7 mouse cellular contexts compared by ENCODE assay signal in the genomic region with DNA sequence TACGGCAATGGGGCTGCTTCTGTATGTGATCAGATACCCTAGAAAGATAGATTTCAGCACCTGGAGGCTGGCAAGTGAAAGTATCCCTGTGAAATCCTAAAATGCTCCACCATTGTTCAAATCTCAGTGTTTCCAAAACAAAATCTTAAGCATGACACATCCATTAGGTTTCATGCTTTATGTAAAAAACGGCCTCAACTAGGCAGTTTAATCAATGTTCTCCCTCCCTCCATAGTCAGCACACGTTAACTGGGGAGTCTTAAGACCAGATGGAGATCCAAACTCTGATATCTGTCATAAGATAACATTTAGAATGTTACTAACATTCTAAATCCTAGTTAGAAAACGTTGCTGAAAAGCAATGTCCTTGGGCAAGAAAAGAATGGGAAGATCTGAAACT. TPM values are rescaled to one million over a fixed set of nuclear protein-coding genes. Genes with fewer than 3 reads are reported as not detected.
DNase-seq lines count a peak whose midpoint lies in the region; ATAC-seq and TF ChIP-seq lines count a peak whose summit lies in the region.

No protein-coding gene starts in this region.

- no peak for TF ChIP-seq CTCF in embryonic fibroblast, embryonic 13.5 days (IDR thresholded peaks at IDR 0.05; ENCODE audit: borderline replicate concordance, insufficient read depth, low read length)

- peaks cover 21% of the 10 kb centered on the region for H3K4me1 ChIP-seq in lung, embryonic 16.5 days (replicated peaks; ENCODE audit: control insufficient read depth, insufficient read depth, low read length)
- H3K4me1 ChIP-seq in embryonic fibroblast, embryonic 13.5 days (ENCODE audit: control insufficient read depth, insufficient read depth, low read length) = no peaks in the 10 kb centered on the region
- H3K4me1 ChIP-seq in limb, embryonic 12.5 days (replicated peaks) = peaks cover 17% of the 10 kb centered on the region
- H3K4me1 ChIP-seq in stomach, embryonic 15.5 days = peaks cover 11% of the 10 kb centered on the region

- H3K9me3 ChIP-seq in lung, embryonic 16.5 days (ENCODE audit: control insufficient read depth, low read length) = no peaks in the 10 kb centered on the region
- H3K9me3 ChIP-seq in limb, embryonic 12.5 days = peaks cover 9% of the 10 kb centered on the region; the same call in 1 of the 2 replicates
- H3K9me3 ChIP-seq in stomach, embryonic 15.5 days = no peaks in the 10 kb centered on the region

- peak overlapping the region; percentile 90 for H3K4me2 ChIP-seq in lung, embryonic 16.5 days (ENCODE audit: low read depth, low read length)
- H3K4me2 ChIP-seq in limb, embryonic 12.5 days = peak overlapping the region; percentile 73
- peak overlapping the region; percentile 80 for H3K4me2 ChIP-seq in stomach, embryonic 15.5 days

- ATAC-seq in lung, embryonic 16.5 days (ENCODE audit: low read depth) = no peak
- ATAC-seq in limb, embryonic 12.5 days (ENCODE audit: insufficient number of reproducible peaks, insufficient read depth, low FRiP score, low TSS enrichment, low read depth) = no peak
- ATAC-seq in stomach, embryonic 15.5 days (ENCODE audit: insufficient read depth, low FRiP score, low read depth) = no peak

- TF ChIP-seq POLR2A in embryonic fibroblast, embryonic 13.5 days (IDR thresholded peaks at IDR 0.05; ENCODE audit: low read depth, low read length) = no peak

- H3K9ac ChIP-seq in lung, embryonic 16.5 days (ENCODE audit: low read length) = peak overlapping the region; percentile 98
- H3K9ac ChIP-seq in limb, embryonic 12.5 days (replicated peaks) = peak overlapping the region; percentile 99
- peak overlapping the region; percentile 98; the same call in 1 of the 2 replicates for H3K9ac ChIP-seq in stomach, embryonic 15.5 days

- DNase-seq in lung, postnatal 36 days = no peak
- no peak for DNase-seq in urinary bladder, adult 18-20 months (ENCODE audit: low spot score in 2 of 2)
- DNase-seq in right cerebral cortex, adult 18-20 months = no peak

- H3K27me3 ChIP-seq in lung, embryonic 16.5 days (ENCODE audit: control insufficient read depth, insufficient read depth, low read depth, low read length) = no peaks in the 10 kb centered on the region
- no peaks in the 10 kb centered on the region for H3K27me3 ChIP-seq in limb, embryonic 12.5 days
- no peaks in the 10 kb centered on the region for H3K27me3 ChIP-seq in stomach, embryonic 15.5 days (replicated peaks)

- WGBS in lung, embryonic 16.5 days = 10% methylated on average over 4 of the region's 4 CpGs
- 17% methylated on average over 4 of the region's 4 CpGs for WGBS in limb, embryonic 12.5 days
- 8% methylated on average over 4 of the region's 4 CpGs for WGBS in stomach, embryonic 15.5 days

- peak overlapping the region; percentile 98 for H3K27ac ChIP-seq in lung, embryonic 16.5 days (ENCODE audit: low read length)
- H3K27ac ChIP-seq in embryonic fibroblast, embryonic 13.5 days (ENCODE audit: insufficient read depth, low read length) = no peak overlapping the region
- H3K27ac ChIP-seq in limb, embryonic 12.5 days = peak overlapping the region; percentile 98
- H3K27ac ChIP-seq in stomach, embryonic 15.5 days = peak overlapping the region; percentile 98

- peak overlapping the region; percentile 91 for H3K4me3 ChIP-seq in lung, embryonic 16.5 days (ENCODE audit: low read length)
- H3K4me3 ChIP-seq in embryonic fibroblast, embryonic 13.5 days (ENCODE audit: insufficient read depth, low read length) = peak overlapping the region; percentile 63
- peak overlapping the region; percentile 95 for H3K4me3 ChIP-seq in limb, embryonic 12.5 days (replicated peaks)
- peak overlapping the region; percentile 96 for H3K4me3 ChIP-seq in stomach, embryonic 15.5 days (replicated peaks)

- H3K36me3 ChIP-seq in lung, embryonic 16.5 days (ENCODE audit: control insufficient read depth, insufficient read depth, low read length) = peaks cover 1% of the 10 kb centered on the region; the same call in 1 of the 2 replicates
- peaks cover 22% of the 10 kb centered on the region for H3K36me3 ChIP-seq in limb, embryonic 12.5 days
- peaks cover 3% of the 10 kb centered on the region; the same call in 1 of the 2 replicates for H3K36me3 ChIP-seq in stomach, embryonic 15.5 days

RNA-seq across cellular contexts. Expression of a gene that starts 0.9 kb away (rescaled TPM):
- polyA plus RNA-seq in lung, embryonic 16.5 days (2015; fragmentation: Nextera tagmentation; extraction: Ambion mirVana) = 16.2 and 16.5 TPM in 2 replicates
- 16.6 and 21.7 TPM in 2 replicates for polyA plus RNA-seq in embryonic fibroblast, embryonic 13.5 days (2011; ENCODE audit: insufficient read length, low read depth, missing spikeins)
- 31.1 and 31.7 TPM in 2 replicates for polyA plus RNA-seq in limb, embryonic 12.5 days (2016; fragmentation: Nextera tagmentation; extraction: Ambion mirVana)
- 15.4 and 17.5 TPM in 2 replicates for polyA plus RNA-seq in stomach, embryonic 15.5 days (2015; fragmentation: Nextera tagmentation; extraction: Ambion mirVana)

RNA-seq across cellular contexts. Expression of a gene that starts 11.7 kb away (rescaled TPM):
- not detected in 2 replicates for polyA plus RNA-seq in lung, embryonic 16.5 days (2015; fragmentation: Nextera tagmentation; extraction: Ambion mirVana)
- not detected in 2 replicates for polyA plus RNA-seq in embryonic fibroblast, embryonic 13.5 days (2011; ENCODE audit: insufficient read length, low read depth, missing spikeins)
- not detected in 2 replicates for polyA plus RNA-seq in limb, embryonic 12.5 days (2016; fragmentation: Nextera tagmentation; extraction: Ambion mirVana)
- not detected in 2 replicates for polyA plus RNA-seq in stomach, embryonic 15.5 days (2015; fragmentation: Nextera tagmentation; extraction: Ambion mirVana)
